Mouse (Mus musculus) embryonic fibroblast, embryonic 13.5 days (primary cell): ENCODE results near the gene Krtap1-3.
"Not testable (repeated sequence)": the region's sequence is repeated elsewhere in the genome, so short reads cannot be mapped to it uniquely, and the experiment has no call there.

Experiments used
- CTCF ChIP-seq: IDR thresholded peaks from 2 replicates; pipeline ENCODE4 v1.5.1; 2011; ENCODE audit warnings: mild to moderate bottlenecking, control low read depth, low read length, moderate library complexity, borderline replicate concordance; ENCODE audit not compliant: insufficient read depth
- POLR2A ChIP-seq: IDR thresholded peaks from 2 replicates; pipeline ENCODE4 v1.6.1; 2011; ENCODE audit warnings: low read depth, mild to moderate bottlenecking, control low read depth, low read length, moderate library complexity

GRCm38 (mm10) chr11:99603208-99603607 lies 12.1 kb upstream of the Krtap1-3 start, which contains the start of gene Gm11938:
- not testable (repeated sequence) for TF ChIP-seq POLR2A, CTCF
